Mouse (Mus musculus) spleen, adult 2 months (tissue): Measurements from ENCODE around the gene Ccdc110.

ENCODE experiments used
- CTCF ChIP-seq: fragments of 200-500 bp; IDR thresholded peaks from 2 replicates; pipeline ENCODE4 v1.5.1; 2011; ENCODE audit warnings: mild to moderate bottlenecking, inconsistent platforms; ENCODE audit not compliant: insufficient read depth, insufficient read length, insufficient replicate concordance; ENCODE audit errors: extremely low read depth
- POLR2A ChIP-seq: fragments of 200-500 bp; IDR thresholded peaks from 2 replicates; pipeline ENCODE4 v1.6.1; 2011; ENCODE audit warnings: low read depth, low read length, inconsistent platforms

DNA sequence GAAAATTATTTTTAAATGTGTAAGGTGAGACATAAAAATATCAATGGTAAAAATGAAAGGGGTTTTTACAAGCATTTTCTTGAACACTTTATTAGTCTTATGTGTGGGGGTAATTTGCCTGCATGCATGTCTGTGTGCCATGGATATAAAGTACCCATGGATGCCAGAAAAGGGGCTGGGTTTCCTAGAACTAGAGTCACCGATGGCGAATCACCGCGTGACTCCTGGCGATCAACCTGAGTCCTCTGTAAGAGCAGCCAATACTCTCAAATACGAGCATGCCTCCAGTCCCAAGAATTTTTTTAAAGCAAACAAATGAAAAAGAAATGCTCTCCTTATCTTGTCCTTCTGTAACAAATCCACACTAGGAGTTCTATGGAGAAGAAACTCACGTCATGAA is 12.3 kb upstream of the Ccdc110 start:
- TF ChIP-seq POLR2A: no peak
- TF ChIP-seq CTCF: no peak
